Mouse (Mus musculus) embryonic facial prominence, embryonic 11.5 days (tissue): ENCODE measurements around the gene Bcar3. TPM values are rescaled to one million over a fixed set of nuclear protein-coding genes. Genes with fewer than 3 reads are reported as not detected.

Experiments used
- ATAC-seq: fragments of 200-750 bp; cut with Nextera tagmentation; replicated peaks from 2 replicates; pipeline ENCODE4 v1.8.0; 2017; ENCODE audit warnings: low read depth; ENCODE audit not compliant: insufficient number of reproducible peaks, low FRiP score, low TSS enrichment
- DNase-seq: peaks from one replicate; pipeline ENCODE4 v3.0.0-alpha.2; 2015; ENCODE audit warnings: low spot score
- H3K27ac ChIP-seq: fragments of 300-500 bp; sonication (generic); replicated peaks from 2 replicates; pipeline ENCODE4 v1.5.1; 2014; ENCODE audit warnings: mild to moderate bottlenecking, low read depth, low read length, control low read depth
- H3K27me3 ChIP-seq: fragments of 300-500 bp; sonication (generic); 2 replicates; pipeline ENCODE4 v1.6.1; 2014; ENCODE audit warnings: mild to moderate bottlenecking, low read length, moderate library complexity, mixed read lengths; ENCODE audit not compliant: control insufficient read depth, insufficient read depth
- H3K36me3 ChIP-seq: fragments of 300-500 bp; sonication (generic); replicated peaks from 2 replicates; pipeline ENCODE4 v1.6.1; 2014; ENCODE audit warnings: low read depth, mild to moderate bottlenecking, low read length, moderate library complexity, mixed read lengths; ENCODE audit not compliant: control insufficient read depth, insufficient read depth
- H3K4me1 ChIP-seq: fragments of 300-500 bp; sonication (generic); 2 replicates; pipeline ENCODE4 v1.6.1; 2014; ENCODE audit warnings: low read length, mixed read lengths; ENCODE audit not compliant: control insufficient read depth, insufficient read depth
- H3K4me2 ChIP-seq: fragments of 300-500 bp; sonication (generic); 2 replicates; pipeline ENCODE4 v1.6.1; 2014; ENCODE audit warnings: low read depth, mild to moderate bottlenecking, control low read depth, low read length, moderate library complexity
- H3K4me3 ChIP-seq: fragments of 300-500 bp; sonication (generic); 2 replicates; pipeline ENCODE4 v1.5.1; 2014; ENCODE audit warnings: low read depth, low read length, control low read depth
- H3K9ac ChIP-seq: fragments of 300-500 bp; sonication (generic); replicated peaks from 2 replicates; pipeline ENCODE4 v1.6.1; 2014; ENCODE audit warnings: mild to moderate bottlenecking, control low read depth, low read length
- H3K9me3 ChIP-seq: fragments of 300-500 bp; sonication (generic); replicated peaks from 2 replicates; pipeline ENCODE4 v1.6.1; 2016; ENCODE audit warnings: mild to moderate bottlenecking, low read length, inconsistent platforms, mixed read lengths; ENCODE audit not compliant: control insufficient read depth
- WGBS: fragments of 180-500 bp; shearing (Covaris S2); extraction: QIAGEN DNeasy Blood & Tissue Kit; methylation state at CpG from one replicate; pipeline ENCODE4 v1.1.7; 2014; 5-methylcytosine and 5-hydroxymethylcytosine counted together
- polyA plus RNA-seq: library from polyadenylated mRNA; unstranded; fragments of >200 nt; fragmentation: Nextera tagmentation; extraction: Ambion mirVana; gene quantifications from 2 replicates; pipeline ENCODE4 v1.2.1, GENCODE M21; 2014

Gene Bcar3
- polyA plus RNA-seq, 1 experiment from 2014 or later = 8.4 TPM

DNA sequence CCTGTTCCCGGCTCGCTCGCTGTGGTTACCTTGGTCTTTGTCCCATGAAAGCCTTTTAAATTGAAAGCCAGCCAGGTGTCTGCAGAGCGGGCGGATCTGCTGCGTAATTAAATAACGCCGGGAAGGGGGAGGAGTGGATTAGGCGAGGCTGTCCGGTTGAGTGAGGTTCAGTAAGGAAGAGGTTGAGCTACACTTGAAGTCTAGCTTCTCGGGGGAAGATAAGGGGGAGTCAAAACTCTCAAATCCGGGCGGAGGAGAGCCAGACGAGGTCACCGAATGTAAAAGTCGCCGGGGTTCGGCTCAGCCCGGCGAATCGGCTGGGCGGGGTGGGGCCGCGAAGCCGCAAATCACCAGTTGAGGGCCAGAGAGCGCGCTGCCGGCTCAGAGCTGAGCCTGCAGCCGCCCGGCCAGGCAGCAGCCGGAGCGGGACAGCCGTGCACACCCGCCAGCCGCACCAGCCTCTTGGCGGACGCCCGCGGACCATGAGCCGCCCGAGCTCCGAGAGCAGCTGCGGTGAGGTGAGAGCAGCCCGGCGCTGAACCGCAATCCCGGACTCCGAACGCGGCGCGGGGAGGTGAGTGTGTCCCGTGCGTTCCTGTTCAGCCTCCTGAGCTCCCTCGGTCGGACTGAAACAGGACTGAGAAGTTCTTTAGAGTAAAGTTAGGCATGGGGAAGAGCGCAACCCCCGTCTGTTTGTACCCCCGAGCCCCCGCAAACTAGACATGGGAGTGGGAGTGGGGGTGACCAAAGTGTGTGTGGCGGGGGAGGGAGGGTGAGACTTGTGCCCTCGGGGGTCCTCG is 125.9 kb downstream of the Bcar3 start:
- no peaks in the 10 kb centered on the region for H3K27me3 ChIP-seq
- peak; percentile 86 for ATAC-seq
- WGBS = under 1% methylated on average over 59 of the region's 63 CpGs

DNA sequence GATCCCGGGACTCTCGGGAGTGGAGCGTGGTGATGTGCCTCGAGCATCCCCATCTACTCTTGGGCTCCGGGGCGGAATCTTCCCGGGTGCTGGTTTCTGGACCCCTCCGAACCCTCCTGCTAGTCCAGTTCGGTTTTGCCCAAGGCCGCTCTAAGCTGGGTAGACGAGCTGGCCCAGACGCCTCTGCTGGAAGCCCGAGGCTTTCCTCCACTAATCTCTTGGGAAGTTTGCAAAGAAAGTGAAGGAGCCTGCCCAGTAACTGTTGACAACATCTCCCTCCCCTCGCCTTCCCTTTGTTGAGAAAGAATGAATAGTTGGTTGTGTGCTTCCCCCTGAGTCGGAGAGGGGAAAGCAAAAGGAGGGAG is 126.5 kb downstream of the Bcar3 start:
- H3K9me3 ChIP-seq = no peaks in the 10 kb centered on the region
- 0% methylated on average over 15 of the region's 15 CpGs for WGBS
- DNase-seq (peak; percentile 70), ATAC-seq (peak; percentile 47)
- H3K27me3 ChIP-seq = no peaks in the 10 kb centered on the region
- peak overlapping the region; percentile 83 for H3K9ac ChIP-seq
- H3K27ac ChIP-seq = peak overlapping the region; percentile 52; the same call in 1 of the 2 replicates
- no peaks in the 10 kb centered on the region; the same call in 1 of the 2 replicates for H3K4me1 ChIP-seq
- peak overlapping the region; percentile 90 for H3K4me2 ChIP-seq
- H3K36me3 ChIP-seq = no peaks in the 10 kb centered on the region
- H3K4me3 ChIP-seq = peak overlapping the region; percentile 60

More for the DNA sequence above, 125.9 kb downstream of the Bcar3 start:
- no peaks in the 10 kb centered on the region for H3K36me3 ChIP-seq
- DNase-seq = peak; percentile 83
- H3K9me3 ChIP-seq = no peaks in the 10 kb centered on the region
- peak overlapping the region; percentile 60 for H3K4me3 ChIP-seq
- peak overlapping the region; percentile 83 for H3K9ac ChIP-seq
- H3K27ac ChIP-seq = peak overlapping the region; percentile 52; the same call in 1 of the 2 replicates
- H3K4me2 ChIP-seq = peak overlapping the region; percentile 90
- no peaks in the 10 kb centered on the region; the same call in 1 of the 2 replicates for H3K4me1 ChIP-seq

DNA sequence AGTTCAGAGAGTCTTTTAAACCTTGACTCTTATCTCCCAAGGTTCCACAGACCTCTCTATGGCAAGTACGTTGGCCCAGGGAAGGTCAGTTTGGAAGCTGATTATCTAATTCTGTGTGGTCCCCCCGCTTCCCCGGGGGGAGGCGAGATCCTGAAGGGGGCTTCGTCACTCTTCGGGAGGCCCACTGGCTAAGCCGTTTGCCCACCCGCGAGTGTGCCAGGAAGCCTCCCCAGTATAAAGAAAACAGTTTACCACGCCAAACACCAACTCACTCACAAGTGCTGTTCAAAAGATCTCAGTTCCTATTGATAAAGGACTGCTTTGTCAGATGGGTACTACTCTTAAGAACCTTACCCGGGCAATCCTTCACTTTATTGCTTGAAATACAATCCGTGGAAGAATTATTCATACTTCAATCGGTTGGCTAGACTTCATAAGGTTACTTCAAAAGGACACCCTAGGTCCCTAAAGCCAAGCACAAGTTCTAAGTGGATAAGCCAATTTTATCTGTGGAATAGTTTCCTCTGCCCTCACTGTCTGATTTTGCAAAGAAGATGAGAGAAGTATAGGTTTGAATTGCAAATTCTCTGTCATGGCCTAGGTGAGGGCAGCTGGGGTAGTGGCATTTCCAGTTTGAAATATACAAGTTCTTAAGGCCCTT is 127.2 kb downstream of the Bcar3 start:
- ATAC-seq (no peak), DNase-seq (no peak)
- H3K4me3 ChIP-seq = peak overlapping the region; percentile 60
- H3K27ac ChIP-seq = no peak overlapping the region
- no peaks in the 10 kb centered on the region for H3K9me3 ChIP-seq
- WGBS = 7% methylated on average over 13 of the region's 13 CpGs
- no peaks in the 10 kb centered on the region for H3K27me3 ChIP-seq
- no peak overlapping the region; the same call in 1 of the 2 replicates for H3K9ac ChIP-seq
- H3K36me3 ChIP-seq = no peaks in the 10 kb centered on the region
- no peaks in the 10 kb centered on the region; the same call in 1 of the 2 replicates for H3K4me1 ChIP-seq
- H3K4me2 ChIP-seq = peak overlapping the region; percentile 90

DNA sequence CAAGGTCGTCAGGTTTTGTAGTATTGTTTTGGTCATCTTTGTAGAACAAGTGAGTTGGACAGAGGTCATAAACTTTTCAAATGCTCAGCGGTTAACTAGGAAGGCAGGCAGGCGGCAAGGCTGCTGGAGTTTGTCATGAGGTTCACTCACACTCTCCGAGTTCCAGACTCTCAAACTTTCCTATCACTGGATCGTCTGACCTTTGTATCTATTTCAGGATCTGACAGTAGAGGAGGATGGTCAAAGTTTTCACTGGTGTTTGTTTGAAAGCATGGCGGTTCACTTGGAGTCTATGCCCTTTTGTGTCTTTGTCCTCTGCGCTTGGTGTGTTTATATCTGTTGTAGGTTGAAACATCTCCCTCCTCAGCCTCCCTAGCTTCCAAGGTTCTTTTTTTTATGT is 127.9 kb downstream of the Bcar3 start:
- Histone ChIP-seq H3K27ac (no peak overlapping the region), H3K4me2 (no peak overlapping the region), H3K27me3 (no peaks in the 10 kb centered on the region), H3K4me1 (no peaks in the 10 kb centered on the region; the same call in 1 of the 2 replicates), H3K4me3 (no peak overlapping the region), H3K36me3 (no peaks in the 10 kb centered on the region), H3K9me3 (no peaks in the 10 kb centered on the region), H3K9ac (no peak overlapping the region)
- DNase-seq (no peak), ATAC-seq (no peak)
- WGBS = 57% methylated on average over 7 of the region's 7 CpGs

DNA sequence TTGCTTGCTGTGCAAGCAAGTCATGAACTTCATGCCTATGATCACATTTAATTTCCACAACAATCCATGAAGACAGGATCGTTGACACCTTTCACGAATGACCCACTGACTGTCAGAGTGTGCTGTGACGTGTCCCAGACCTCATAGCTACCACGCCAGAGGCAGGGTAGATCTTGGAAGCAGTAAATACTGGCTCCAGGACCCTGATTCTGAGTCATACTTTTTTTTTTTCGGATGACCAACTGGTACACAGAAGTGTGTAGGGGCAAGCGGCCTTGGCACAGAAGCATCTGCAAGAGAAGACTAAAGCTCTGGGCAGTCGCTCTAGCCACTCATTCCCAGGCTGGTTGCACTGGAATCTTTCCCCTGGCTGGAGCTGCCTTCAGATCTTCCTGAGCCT is 128.3 kb downstream of the Bcar3 start:
- Histone ChIP-seq H3K4me1 (no peaks in the 10 kb centered on the region; the same call in 1 of the 2 replicates), H3K9ac (no peak overlapping the region), H3K27me3 (no peaks in the 10 kb centered on the region), H3K36me3 (no peaks in the 10 kb centered on the region), H3K4me2 (no peak overlapping the region), H3K9me3 (no peaks in the 10 kb centered on the region), H3K27ac (no peak overlapping the region), H3K4me3 (no peak overlapping the region)
- ATAC-seq (no peak), DNase-seq (no peak)
- 78% methylated on average over 7 of the region's 7 CpGs for WGBS

DNA sequence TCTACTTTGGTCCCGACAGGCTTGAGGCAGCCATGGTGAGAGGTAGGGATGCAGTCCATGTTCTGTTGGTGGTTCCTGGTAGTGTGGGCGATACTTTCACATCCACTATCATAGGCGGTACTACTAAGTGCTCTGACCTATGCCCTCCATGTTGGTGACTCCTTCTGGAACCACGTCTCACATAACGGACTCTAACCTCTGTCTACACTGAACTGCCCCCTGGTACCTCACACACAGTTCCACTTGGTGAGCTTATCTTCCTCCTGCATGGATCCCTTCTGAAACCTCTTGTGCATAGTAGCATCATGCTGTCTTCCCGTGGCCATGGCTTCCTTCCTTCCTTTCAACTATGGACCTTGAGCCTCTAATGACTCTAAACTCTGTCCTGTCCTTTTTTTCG is 129.7 kb downstream of the Bcar3 start:
- H3K4me1 ChIP-seq = no peaks in the 10 kb centered on the region; the same call in 1 of the 2 replicates
- no peak for ATAC-seq

DNA sequence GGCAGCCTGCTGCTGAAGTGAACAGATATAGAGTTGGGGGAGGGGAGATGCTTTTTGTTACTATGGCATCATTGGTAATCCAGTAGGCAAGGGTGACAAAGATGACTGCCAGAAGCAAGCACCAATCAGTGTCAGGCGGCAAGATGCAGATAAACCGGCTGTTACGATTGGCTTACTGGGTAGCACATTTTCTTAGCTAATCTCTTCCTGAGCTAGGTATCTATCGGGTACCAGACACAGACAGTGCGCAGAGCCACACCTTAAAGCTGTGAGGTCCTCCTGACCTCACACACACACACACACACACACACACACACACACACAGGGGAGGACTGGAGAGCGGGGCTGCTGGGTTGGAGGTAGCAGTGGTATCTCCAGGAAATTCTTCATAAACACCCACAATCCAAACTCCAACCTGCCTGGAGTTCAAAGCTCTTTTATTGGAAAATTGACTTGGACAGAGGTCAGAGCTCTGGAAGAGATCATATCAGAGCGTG is 134.4 kb downstream of the Bcar3 start:
- 77% methylated on average over 7 of the region's 7 CpGs for WGBS
- Histone ChIP-seq H3K36me3 (no peaks in the 10 kb centered on the region), H3K4me3 (no peak overlapping the region), H3K27ac (no peak overlapping the region), H3K4me2 (no peak overlapping the region), H3K27me3 (0 out of 2 replicates have a peak, but pooled peaks cover 2% of the 10 kb centered on the region), H3K9me3 (no peaks in the 10 kb centered on the region), H3K4me1 (peaks cover 4% of the 10 kb centered on the region; the same call in 1 of the 2 replicates), H3K9ac (no peak overlapping the region)
- ATAC-seq (no peak), DNase-seq (no peak)

More for the DNA sequence above, 129.7 kb downstream of the Bcar3 start:
- DNase-seq = no peak
- H3K9ac ChIP-seq = no peak overlapping the region
- H3K27ac ChIP-seq = no peak overlapping the region
- WGBS = 91% methylated on average over 7 of the region's 7 CpGs
- H3K27me3 ChIP-seq = no peaks in the 10 kb centered on the region
- no peak overlapping the region for H3K4me3 ChIP-seq
- no peaks in the 10 kb centered on the region for H3K36me3 ChIP-seq
- no peak overlapping the region for H3K4me2 ChIP-seq
- H3K9me3 ChIP-seq = no peaks in the 10 kb centered on the region
